Mouse (Mus musculus): ENCODE results near the gene Srrm4.
"Not testable (repeated sequence)": the region's sequence is repeated elsewhere in the genome, so short reads cannot be mapped to it uniquely, and the experiment has no call there.

Srrm4 gene

GRCm38 (mm10) chr5:116438328-116438727 is 153.3 kb downstream of the Srrm4 start:
- no peak for DNase-seq

- DNase-seq, result no peak
Observed at GRCm38 (mm10) chr5:116436117-116436516, 155.5 kb downstream of the Srrm4 start.

GRCm38 (mm10) chr5:116434976-116435850 is 156.4 kb downstream of the Srrm4 start:
- DNase-seq, result no peak

GRCm38 (mm10) chr5:116432871-116433270 is 158.7 kb downstream of the Srrm4 start:
- DNase-seq, result no peak

- DNase-seq, result no peak
Observed at GRCm38 (mm10) chr5:116426701-116427100, 164.9 kb downstream of the Srrm4 start.

GRCm38 (mm10) chr5:116425709-116426108 is 165.9 kb downstream of the Srrm4 start:
- not testable (repeated sequence) for DNase-seq

GRCm38 (mm10) chr5:116425273-116425672 is 166.3 kb downstream of the Srrm4 start:
- DNase-seq, result no peak

- no peak for DNase-seq
Observed at GRCm38 (mm10) chr5:116423746-116424145, 167.9 kb downstream of the Srrm4 start.

GRCm38 (mm10) chr5:116422699-116423201 is 168.9 kb downstream of the Srrm4 start, which contains the start of gene Hspb8:
TSS of gene Hspb8 (minus strand) at chr5:116422864.
- peak; percentile 87 for DNase-seq

- peak; percentile 58 for DNase-seq
Observed at GRCm38 (mm10) chr5:116421791-116422481, 169.7 kb downstream of the Srrm4 start.

GRCm38 (mm10) chr5:116420759-116421225 is 170.8 kb downstream of the Srrm4 start:
- DNase-seq, result peak; percentile 44

GRCm38 (mm10) chr5:116420213-116420612 is 171.4 kb downstream of the Srrm4 start:
- no peak for DNase-seq

- DNase-seq, result peak; percentile 33
Observed at GRCm38 (mm10) chr5:116419322-116420045, 172.1 kb downstream of the Srrm4 start.

- DNase-seq, result no peak
Observed at GRCm38 (mm10) chr5:116416208-116416607, 175.4 kb downstream of the Srrm4 start.

GRCm38 (mm10) chr5:116409689-116410590 is 181.7 kb downstream of the Srrm4 start:
- no peak for DNase-seq

GRCm38 (mm10) chr5:116408965-116409364 is 182.7 kb downstream of the Srrm4 start:
- DNase-seq, result no peak

GRCm38 (mm10) chr5:116407936-116408335 is 183.7 kb downstream of the Srrm4 start:
- DNase-seq, result no peak

GRCm38 (mm10) chr5:116407321-116407720 is 184.3 kb downstream of the Srrm4 start:
- no peak for DNase-seq

GRCm38 (mm10) chr5:116406507-116406906 is 185.1 kb downstream of the Srrm4 start:
- DNase-seq, result no peak

GRCm38 (mm10) chr5:116405934-116406333 is 185.7 kb downstream of the Srrm4 start:
- DNase-seq, result no peak

GRCm38 (mm10) chr5:116404063-116404462 is 187.6 kb downstream of the Srrm4 start:
- DNase-seq, result no peak

- DNase-seq, result no peak
Observed at GRCm38 (mm10) chr5:116400801-116401200, 190.8 kb downstream of the Srrm4 start.

All from cerebellum, adult 11-12 months (tissue).